Mouse (Mus musculus) liver, adult 2 months (tissue): ENCODE data around the gene Plcb4. TPM values are rescaled to one million over a fixed set of nuclear protein-coding genes. Genes with fewer than 3 reads are reported as not detected.

Experiments used
- DNase-seq: peaks from one replicate; pipeline ENCODE4 v3.0.0-alpha.2; 2011; ENCODE audit warnings: low read depth, low spot score; ENCODE audit errors: extremely low read depth
- H3K27ac ChIP-seq: fragments of 200-500 bp; replicated peaks from 2 replicates; pipeline ENCODE4 v1.5.1; 2012; ENCODE audit warnings: low read depth, mild to moderate bottlenecking, control low read depth, inconsistent platforms, low read length; ENCODE audit not compliant: insufficient read depth
- H3K27me3 ChIP-seq: fragments of 200-500 bp; 2 replicates; pipeline ENCODE4 v1.6.1; 2012; ENCODE audit warnings: mild to moderate bottlenecking, moderate library complexity, low read length, inconsistent platforms; ENCODE audit not compliant: control insufficient read depth, insufficient read depth
- H3K36me3 ChIP-seq: fragments of 200-500 bp; 2 replicates; pipeline ENCODE4 v1.6.1; 2012; ENCODE audit warnings: low read length, inconsistent platforms; ENCODE audit not compliant: control insufficient read depth, insufficient read depth
- H3K4me1 ChIP-seq: fragments of 200-500 bp; 2 replicates; pipeline ENCODE4 v1.6.1; 2011; ENCODE audit warnings: low read length; ENCODE audit not compliant: control insufficient read depth, insufficient read depth
- H3K4me3 ChIP-seq: fragments of 200-500 bp; 2 replicates; pipeline ENCODE4 v1.5.1; 2011; ENCODE audit warnings: low read depth, mild to moderate bottlenecking, control low read depth, low read length, moderate library complexity; ENCODE audit not compliant: insufficient read depth
- H3K79me2 ChIP-seq: fragments of 200-500 bp; 2 replicates; pipeline ENCODE4 v1.6.1; 2012; ENCODE audit warnings: inconsistent platforms, mild to moderate bottlenecking, low read length, moderate library complexity; ENCODE audit not compliant: control insufficient read depth, insufficient read depth
- H3K9ac ChIP-seq: fragments of 200-500 bp; 2 replicates; pipeline ENCODE4 v1.6.1; 2012; ENCODE audit warnings: low read depth, mild to moderate bottlenecking, control low read depth, inconsistent platforms, low read length
- CTCF ChIP-seq: fragments of 200-500 bp; IDR thresholded peaks from 2 replicates; pipeline ENCODE4 v1.5.1; 2011; ENCODE audit warnings: low read depth, low read length, control low read depth
- POLR2A ChIP-seq: fragments of 200-500 bp; IDR thresholded peaks from 2 replicates; pipeline ENCODE4 v1.6.1; 2011; ENCODE audit warnings: low read length, control low read depth; ENCODE audit not compliant: insufficient read depth; ENCODE audit errors: extremely low read depth
- WGBS: fragments of 180-500 bp; shearing (Covaris S2); methylation state at CpG from one replicate; pipeline ENCODE4 v1.1.7; 2018; 5-methylcytosine and 5-hydroxymethylcytosine counted together
- polyA plus RNA-seq: library from polyadenylated mRNA; depleted of rRNA; stranded (reverse); fragments of >200 nt; gene quantifications from 2 replicates; pipeline ENCODE4 v1.2.3, GENCODE M21; 2012
- total RNA-seq: library from RNA; depleted of rRNA; stranded (reverse); fragments of >200 nt; gene quantifications from 2 replicates; pipeline ENCODE4 v1.2.3, GENCODE M21; 2014

Plcb4 gene
- total and polyA plus RNA-seq, 2 experiments: 0.88 to 4.3 TPM

DNA sequence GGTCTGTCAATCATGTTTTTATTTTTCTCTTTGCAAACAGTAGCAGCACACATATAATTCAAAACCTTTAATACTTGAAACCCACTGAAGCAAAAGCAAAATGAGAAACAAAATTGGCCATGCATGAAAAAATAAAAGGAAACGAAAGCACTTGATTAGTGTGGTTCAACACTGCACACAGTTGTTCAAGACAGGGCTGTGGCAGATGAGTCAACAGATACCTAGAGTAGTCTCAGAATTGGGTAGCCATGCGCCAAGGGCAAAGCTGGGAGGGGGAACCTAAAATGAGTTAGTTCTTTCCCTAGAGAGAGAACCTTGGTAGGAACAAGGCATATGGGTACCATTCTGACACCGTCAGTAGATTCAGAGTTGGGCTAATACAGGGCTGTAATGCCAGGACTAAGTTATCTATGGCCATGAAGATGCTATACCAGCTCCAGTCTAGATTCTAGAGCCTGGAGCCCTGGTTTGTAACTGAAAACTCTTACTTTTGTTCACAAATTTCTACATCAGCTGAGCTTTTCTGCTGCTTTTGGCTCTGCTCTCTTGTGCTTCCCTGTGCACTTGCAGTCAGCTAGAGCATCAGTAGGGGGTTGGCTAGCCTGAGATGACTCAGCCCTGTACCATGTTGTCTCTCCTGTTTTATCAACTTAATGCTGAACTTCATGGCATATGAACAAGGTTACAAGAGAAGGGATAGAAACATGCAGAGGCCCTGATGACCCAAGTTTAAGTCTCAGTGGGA, 168.0 kb downstream of the Plcb4 start:
- H3K4me3 ChIP-seq: no peak overlapping the region
- TF ChIP-seq CTCF (no peak), POLR2A (no peak)
- WGBS: 94% methylated on average over 3 of the region's 3 CpGs
- H3K79me2 ChIP-seq: no peaks in the 10 kb centered on the region
- no peak overlapping the region for H3K27ac ChIP-seq
- no peak overlapping the region for H3K9ac ChIP-seq
- H3K36me3 ChIP-seq: no peaks in the 10 kb centered on the region
- DNase-seq: no peak
- H3K27me3 ChIP-seq: no peaks in the 10 kb centered on the region
- H3K4me1 ChIP-seq: peaks cover 10% of the 10 kb centered on the region

DNA sequence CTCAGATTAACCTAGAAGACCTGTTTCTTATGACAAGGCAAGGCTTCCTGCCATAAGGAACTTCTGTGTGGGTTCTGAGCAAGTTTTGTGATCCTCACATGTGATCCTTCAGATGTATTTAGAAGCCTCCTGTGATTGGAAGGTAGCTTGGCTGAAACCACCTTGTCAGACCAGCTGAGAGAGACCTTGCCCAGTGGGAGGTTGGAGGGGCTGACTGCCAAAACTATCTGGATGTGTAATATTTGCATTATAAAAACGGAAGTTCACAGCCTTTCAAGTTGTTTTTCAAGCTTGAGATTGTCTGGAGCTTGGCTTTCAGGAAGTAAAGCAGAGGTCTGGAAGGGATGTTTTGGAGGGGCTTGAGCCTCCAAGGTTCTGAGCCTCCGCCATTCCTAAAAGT, 169.6 kb downstream of the Plcb4 start:
- H3K27ac ChIP-seq: no peak overlapping the region
- H3K36me3 ChIP-seq: no peaks in the 10 kb centered on the region
- no peak overlapping the region for H3K4me3 ChIP-seq
- no peaks in the 10 kb centered on the region for H3K27me3 ChIP-seq
- H3K9ac ChIP-seq: no peak overlapping the region
- 50% methylated on average over 2 of the region's 2 CpGs for WGBS
- TF ChIP-seq POLR2A: no peak
- TF ChIP-seq CTCF: no peak
- H3K4me1 ChIP-seq: peaks cover 10% of the 10 kb centered on the region
- no peaks in the 10 kb centered on the region for H3K79me2 ChIP-seq
- DNase-seq: no peak

DNA sequence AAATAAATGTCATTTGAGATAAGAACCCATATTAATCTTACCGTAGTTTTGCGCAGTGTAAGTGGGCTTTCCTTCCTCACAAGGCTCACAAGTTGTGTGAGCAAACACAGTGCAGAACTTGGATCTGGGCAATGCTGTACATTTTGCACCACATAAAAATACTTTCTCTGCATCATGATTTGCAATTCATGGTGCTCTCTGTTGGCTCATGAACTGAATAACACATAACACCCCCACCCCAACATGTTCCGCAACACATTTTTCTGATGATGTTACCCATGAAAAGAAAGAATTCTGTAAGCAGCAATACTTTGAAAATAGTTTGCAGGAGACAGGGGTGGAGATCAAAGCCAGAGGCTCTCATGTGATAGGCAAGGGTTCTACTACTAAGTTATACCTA, 174.9 kb downstream of the Plcb4 start:
- no peak for DNase-seq
- H3K4me1 ChIP-seq: 0 out of 2 replicates have a peak, but pooled peaks cover 6% of the 10 kb centered on the region
- H3K27ac ChIP-seq: no peak overlapping the region
- H3K79me2 ChIP-seq: no peaks in the 10 kb centered on the region
- H3K4me3 ChIP-seq: no peak overlapping the region
- H3K36me3 ChIP-seq: no peaks in the 10 kb centered on the region
- WGBS: 94% methylated on average over 3 of the region's 3 CpGs
- TF ChIP-seq CTCF (no peak), POLR2A (no peak)
- no peak overlapping the region for H3K9ac ChIP-seq
- no peaks in the 10 kb centered on the region for H3K27me3 ChIP-seq

DNA sequence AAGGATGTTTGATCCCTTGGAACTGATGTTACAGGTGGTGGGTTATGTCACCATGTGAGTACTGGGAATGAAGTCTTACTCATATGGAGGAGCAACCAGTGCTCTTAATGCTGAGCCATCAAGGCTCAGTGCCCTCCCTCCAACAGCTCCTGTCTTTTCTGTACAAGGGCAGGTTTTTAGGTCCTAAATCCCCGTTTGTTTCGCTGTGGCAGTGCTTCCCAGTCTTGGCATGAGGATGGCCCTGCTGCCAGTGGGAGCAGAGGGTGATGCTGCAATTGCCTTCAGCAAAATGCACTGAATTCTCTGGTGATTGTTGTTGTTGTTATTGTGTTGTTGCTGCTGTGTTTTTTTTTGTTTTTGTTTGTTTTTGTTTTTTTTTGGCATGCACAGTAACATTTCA, 175.6 kb downstream of the Plcb4 start:
- no peaks in the 10 kb centered on the region for H3K27me3 ChIP-seq
- DNase-seq: no peak
- H3K36me3 ChIP-seq: no peaks in the 10 kb centered on the region
- no peak overlapping the region for H3K27ac ChIP-seq
- TF ChIP-seq POLR2A: no peak
- TF ChIP-seq CTCF: no peak
- WGBS: 74% methylated on average over 2 of the region's 2 CpGs
- no peak overlapping the region for H3K9ac ChIP-seq
- H3K4me1 ChIP-seq: 0 out of 2 replicates have a peak, but pooled peaks cover 6% of the 10 kb centered on the region
- H3K79me2 ChIP-seq: no peaks in the 10 kb centered on the region
- H3K4me3 ChIP-seq: no peak overlapping the region

DNA sequence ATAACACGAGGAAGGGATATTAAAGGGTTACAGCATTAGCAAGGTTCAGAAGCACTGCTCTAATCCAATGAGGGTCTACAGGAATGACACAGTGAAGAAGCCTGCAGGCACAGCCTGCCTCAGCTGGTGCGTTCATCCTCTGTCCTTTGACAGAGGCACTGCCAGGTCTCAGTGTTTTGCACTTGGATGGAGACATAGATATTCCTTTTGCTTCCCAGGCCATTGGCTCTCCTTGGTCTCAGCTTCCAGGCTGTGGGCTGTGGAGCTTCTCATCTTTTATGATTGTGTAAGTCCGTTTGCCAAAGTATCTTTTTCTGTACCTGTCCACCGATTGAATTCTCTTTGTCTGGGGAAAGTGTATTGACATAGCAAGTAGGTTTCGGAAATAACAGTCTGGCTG, 177.1 kb downstream of the Plcb4 start:
- Histone ChIP-seq H3K36me3 (no peaks in the 10 kb centered on the region), H3K27ac (no peak overlapping the region), H3K27me3 (no peaks in the 10 kb centered on the region), H3K4me3 (no peak overlapping the region), H3K9ac (no peak overlapping the region), H3K4me1 (0 out of 2 replicates have a peak, but pooled peaks cover 6% of the 10 kb centered on the region), H3K79me2 (no peaks in the 10 kb centered on the region)
- TF ChIP-seq POLR2A (no peak), CTCF (no peak)
- no peak for DNase-seq
- 77% methylated on average over 5 of the region's 5 CpGs for WGBS

DNA sequence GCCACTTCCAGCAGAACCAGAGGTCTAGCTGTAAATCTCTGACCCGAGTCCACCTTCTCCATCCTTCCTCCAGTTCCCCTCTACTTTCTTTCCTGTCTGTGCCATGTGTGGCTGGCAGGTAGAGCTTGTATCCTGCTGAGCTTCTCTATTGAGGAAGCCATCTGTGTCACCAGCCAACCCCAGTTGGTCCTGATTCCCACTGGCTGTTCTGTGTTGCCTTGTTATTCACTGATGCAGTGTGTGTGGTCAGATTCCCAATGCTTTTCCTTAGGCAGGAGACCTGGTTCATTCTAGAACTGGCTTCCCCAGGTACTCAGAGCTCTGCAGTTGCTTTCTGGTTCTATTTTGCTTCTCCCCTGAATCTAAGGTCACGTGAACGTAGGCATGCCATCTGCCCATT, 177.6 kb downstream of the Plcb4 start:
- Histone ChIP-seq H3K4me1 (0 out of 2 replicates have a peak, but pooled peaks cover 6% of the 10 kb centered on the region), H3K27ac (no peak overlapping the region), H3K9ac (no peak overlapping the region), H3K27me3 (no peaks in the 10 kb centered on the region), H3K4me3 (no peak overlapping the region), H3K79me2 (no peaks in the 10 kb centered on the region), H3K36me3 (no peaks in the 10 kb centered on the region)
- 98% methylated on average over 3 of the region's 3 CpGs for WGBS
- TF ChIP-seq POLR2A (no peak), CTCF (no peak)
- DNase-seq: no peak
